Mouse (Mus musculus): Measurements from ENCODE around the gene St6galnac1. TPM values are rescaled to one million over a fixed set of nuclear protein-coding genes. Genes with fewer than 3 reads are reported as not detected.

St6galnac1 gene
- polyA plus RNA-seq, 2 experiments, result not detected

DNA sequence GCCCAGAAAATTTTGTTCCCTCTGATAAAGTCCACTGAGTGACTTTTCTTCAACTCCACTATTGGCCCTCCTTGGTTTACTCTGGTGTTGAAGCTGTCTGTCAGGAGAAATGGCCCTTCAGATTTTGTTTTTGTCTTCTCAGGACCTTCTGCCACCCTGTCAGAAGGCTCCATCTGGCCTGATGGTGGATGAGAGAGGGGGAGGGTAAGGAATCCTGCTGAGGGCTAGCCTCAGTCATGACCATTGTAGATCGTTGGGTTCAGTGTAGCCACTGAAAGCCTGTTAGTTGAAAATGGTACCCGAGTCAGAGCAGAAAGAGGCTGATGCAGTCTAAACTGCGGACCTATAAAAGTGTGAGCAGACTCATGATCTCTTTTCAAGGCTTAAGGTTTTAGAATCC is 49.2 kb downstream of the St6galnac1 start:
- Histone ChIP-seq H3K4me3 (ENCODE audit: insufficient read depth in 1 of 2, low read depth in 2 of 2, low read length in 2 of 2) (no peak overlapping the region), H3K9ac (replicated peaks) (no peak overlapping the region), H3K27ac (no peak overlapping the region), H3K36me3 (replicated peaks; ENCODE audit: control insufficient read depth, insufficient read depth, low read depth) (no peaks in the 10 kb centered on the region), H3K4me2 (ENCODE audit: low read depth) (no peak overlapping the region), H3K4me1 (replicated peaks; ENCODE audit: control insufficient read depth in 2 of 2, insufficient read depth in 2 of 2, low read length in 1 of 2) (no peaks in the 10 kb centered on the region), H3K27me3 (ENCODE audit: control insufficient read depth, insufficient read depth, low read length) (no peaks in the 10 kb centered on the region), H3K9me3 (ENCODE audit: control insufficient read depth, low read length) (no peaks in the 10 kb centered on the region)
- 61% methylated on average over 3 of the region's 3 CpGs for WGBS (ENCODE audit: insufficient replicate concordance)
- no peak for ATAC-seq (ENCODE audit: insufficient read depth)
- TF ChIP-seq CTCF (IDR thresholded peaks at IDR 0.05; ENCODE audit: low read depth) (no peak), EP300 (IDR thresholded peaks at IDR 0.05; ENCODE audit: low read depth) (no peak)
- DNase-seq (ENCODE audit: low read depth in 3 of 3, low spot score in 3 of 3), result no peak

- ATAC-seq (ENCODE audit: insufficient read depth) (no peak), DNase-seq (ENCODE audit: low read depth in 3 of 3, low spot score in 3 of 3) (no peak)
- H3K4me2 ChIP-seq (ENCODE audit: low read depth), result no peak overlapping the region
- H3K4me1 ChIP-seq (replicated peaks; ENCODE audit: control insufficient read depth in 2 of 2, insufficient read depth in 2 of 2, low read length in 1 of 2), result no peaks in the 10 kb centered on the region
- TF ChIP-seq EP300 (IDR thresholded peaks at IDR 0.05; ENCODE audit: low read depth) (no peak), CTCF (IDR thresholded peaks at IDR 0.05; ENCODE audit: low read depth) (no peak)
- H3K27me3 ChIP-seq (ENCODE audit: control insufficient read depth, insufficient read depth, low read length), result no peaks in the 10 kb centered on the region
- no peak overlapping the region for H3K9ac ChIP-seq (replicated peaks)
- no peaks in the 10 kb centered on the region for H3K9me3 ChIP-seq (ENCODE audit: control insufficient read depth, low read length)
- WGBS (ENCODE audit: insufficient replicate concordance), result 32% methylated on average over 27 of the region's 27 CpGs
- H3K27ac ChIP-seq, result no peak overlapping the region
- no peaks in the 10 kb centered on the region for H3K36me3 ChIP-seq (replicated peaks; ENCODE audit: control insufficient read depth, insufficient read depth, low read depth)
- no peak overlapping the region for H3K4me3 ChIP-seq (ENCODE audit: insufficient read depth in 1 of 2, low read depth in 2 of 2, low read length in 2 of 2)
Observed at GRCm38 (mm10) chr11:116725031-116725948, 50.0 kb downstream of the St6galnac1 start.

DNA sequence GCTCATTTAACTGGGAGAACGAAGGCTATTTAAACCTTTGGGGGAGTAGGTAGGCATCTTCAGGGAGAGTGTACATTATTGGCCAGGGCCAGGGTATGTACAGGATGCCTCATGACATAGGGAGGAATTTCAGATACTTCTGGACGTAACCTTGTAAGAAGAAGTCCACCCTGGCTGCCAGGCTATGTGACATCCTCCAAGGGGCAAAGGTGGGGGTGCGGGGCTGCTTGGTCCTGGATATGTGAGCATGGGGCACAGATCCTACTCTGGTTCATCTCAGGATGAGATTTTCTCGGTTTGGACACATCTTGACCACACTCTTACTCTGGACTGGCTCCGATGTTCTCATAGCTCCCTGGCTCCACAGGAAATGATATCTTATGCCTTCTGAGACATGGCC is 52.2 kb downstream of the St6galnac1 start:
- Histone ChIP-seq H3K4me1 (replicated peaks; ENCODE audit: control insufficient read depth in 2 of 2, insufficient read depth in 2 of 2, low read length in 1 of 2) (no peaks in the 10 kb centered on the region), H3K27ac (no peak overlapping the region), H3K27me3 (ENCODE audit: control insufficient read depth, insufficient read depth, low read length) (no peaks in the 10 kb centered on the region), H3K9me3 (ENCODE audit: control insufficient read depth, low read length) (no peaks in the 10 kb centered on the region), H3K9ac (replicated peaks) (no peak overlapping the region), H3K4me3 (ENCODE audit: insufficient read depth in 1 of 2, low read depth in 2 of 2, low read length in 2 of 2) (no peak overlapping the region), H3K4me2 (ENCODE audit: low read depth) (no peak overlapping the region), H3K36me3 (replicated peaks; ENCODE audit: control insufficient read depth, insufficient read depth, low read depth) (no peaks in the 10 kb centered on the region)
- TF ChIP-seq EP300 (IDR thresholded peaks at IDR 0.05; ENCODE audit: low read depth) (no peak), CTCF (IDR thresholded peaks at IDR 0.05; ENCODE audit: low read depth) (no peak)
- no peak for ATAC-seq (ENCODE audit: insufficient read depth)
- 59% methylated on average over 5 of the region's 5 CpGs for WGBS (ENCODE audit: insufficient replicate concordance)
- DNase-seq (ENCODE audit: low read depth in 3 of 3, low spot score in 3 of 3), result no peak

GRCm38 (mm10) chr11:116721548-116722271 is 53.6 kb downstream of the St6galnac1 start:
- H3K27ac ChIP-seq, result no peak overlapping the region
- TF ChIP-seq EP300 (IDR thresholded peaks at IDR 0.05; ENCODE audit: low read depth), result no peak
- TF ChIP-seq CTCF (IDR thresholded peaks at IDR 0.05; ENCODE audit: low read depth), result no peak
- H3K4me3 ChIP-seq (ENCODE audit: insufficient read depth in 1 of 2, low read depth in 2 of 2, low read length in 2 of 2), result no peak overlapping the region
- 51% methylated on average over 9 of the region's 9 CpGs for WGBS (ENCODE audit: insufficient replicate concordance)
- no peaks in the 10 kb centered on the region for H3K9me3 ChIP-seq (ENCODE audit: control insufficient read depth, low read length)
- no peaks in the 10 kb centered on the region for H3K4me1 ChIP-seq (replicated peaks; ENCODE audit: control insufficient read depth in 2 of 2, insufficient read depth in 2 of 2, low read length in 1 of 2)
- no peaks in the 10 kb centered on the region for H3K36me3 ChIP-seq (replicated peaks; ENCODE audit: control insufficient read depth, insufficient read depth, low read depth)
- no peak overlapping the region for H3K9ac ChIP-seq (replicated peaks)
- DNase-seq (ENCODE audit: low read depth in 3 of 3, low spot score in 3 of 3), result no peak
- H3K27me3 ChIP-seq (ENCODE audit: control insufficient read depth, insufficient read depth, low read length), result no peaks in the 10 kb centered on the region
- H3K4me2 ChIP-seq (ENCODE audit: low read depth), result no peak overlapping the region
- no peak for ATAC-seq (ENCODE audit: insufficient read depth)

DNA sequence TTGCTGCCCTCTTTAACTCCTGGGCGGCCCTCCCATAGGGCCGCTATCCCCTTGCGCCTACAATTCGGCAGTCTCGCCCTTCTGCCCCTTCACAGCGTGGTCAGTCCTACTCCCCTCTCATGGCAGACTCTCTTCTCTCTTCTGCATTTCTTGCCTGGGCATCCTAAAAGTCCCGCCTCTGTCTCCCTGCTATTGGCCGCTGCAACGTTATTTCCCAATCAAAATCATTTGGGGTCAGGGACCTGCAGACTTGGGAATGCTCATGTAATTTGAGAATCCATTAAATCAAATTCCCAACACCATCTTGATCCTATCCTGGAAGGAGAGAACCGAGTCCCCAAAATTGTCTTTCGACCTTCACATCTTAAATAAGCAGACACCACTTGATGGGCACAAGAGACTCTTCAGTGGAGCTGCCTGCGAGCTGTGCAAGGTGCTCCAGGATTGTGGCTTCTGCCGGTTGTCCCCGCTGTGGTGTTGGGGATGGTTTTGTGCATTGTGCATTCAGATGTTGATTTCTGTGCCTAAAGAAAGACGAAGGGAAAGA is 54.9 kb downstream of the St6galnac1 start:
- Histone ChIP-seq H3K36me3 (replicated peaks; ENCODE audit: control insufficient read depth, insufficient read depth, low read depth) (no peaks in the 10 kb centered on the region), H3K4me2 (ENCODE audit: low read depth) (no peak overlapping the region), H3K4me1 (replicated peaks; ENCODE audit: control insufficient read depth in 2 of 2, insufficient read depth in 2 of 2, low read length in 1 of 2) (no peaks in the 10 kb centered on the region), H3K27ac (no peak overlapping the region), H3K9ac (replicated peaks) (no peak overlapping the region), H3K27me3 (ENCODE audit: control insufficient read depth, insufficient read depth, low read length) (no peaks in the 10 kb centered on the region), H3K9me3 (ENCODE audit: control insufficient read depth, low read length) (no peaks in the 10 kb centered on the region), H3K4me3 (ENCODE audit: insufficient read depth in 1 of 2, low read depth in 2 of 2, low read length in 2 of 2) (no peak overlapping the region)
- WGBS (ENCODE audit: insufficient replicate concordance), result 74% methylated on average over 15 of the region's 15 CpGs
- ATAC-seq (ENCODE audit: insufficient read depth), result no peak
- TF ChIP-seq EP300 (IDR thresholded peaks at IDR 0.05; ENCODE audit: low read depth) (no peak), CTCF (IDR thresholded peaks at IDR 0.05; ENCODE audit: low read depth) (no peak)
- no peak for DNase-seq (ENCODE audit: low read depth in 3 of 3, low spot score in 3 of 3)

Other genes with a start within 250 kb of the St6galnac1 start
- 23.0 and 24.1 TPM in 2 replicates for gene Sphk1, start 244.6 kb downstream of the St6galnac1 start, polyA plus RNA-seq (2012; rRNA removed)
- 26.8 and 32.2 TPM in 2 replicates for gene Sphk1, start 244.6 kb downstream of the St6galnac1 start, polyA plus RNA-seq (2014; fragmentation: Nextera tagmentation; extraction: Ambion mirVana)
- gene Ube2o, start 194.1 kb downstream of the St6galnac1 start, polyA plus RNA-seq (2012; rRNA removed), result 33.8 and 34.0 TPM in 2 replicates
- gene Ube2o, start 194.1 kb downstream of the St6galnac1 start, polyA plus RNA-seq (2014; fragmentation: Nextera tagmentation; extraction: Ambion mirVana), result 25.9 and 32.3 TPM in 2 replicates
- not detected in 2 replicates for gene Aanat, start 189.1 kb downstream of the St6galnac1 start, polyA plus RNA-seq (2012; rRNA removed)
- gene Aanat, start 189.1 kb downstream of the St6galnac1 start, polyA plus RNA-seq (2014; fragmentation: Nextera tagmentation; extraction: Ambion mirVana), result not detected in 2 replicates
- 8.3 and 11.1 TPM in 2 replicates for gene Rhbdf2, start 148.5 kb downstream of the St6galnac1 start, polyA plus RNA-seq (2012; rRNA removed)
- gene Rhbdf2, start 148.5 kb downstream of the St6galnac1 start, polyA plus RNA-seq (2014; fragmentation: Nextera tagmentation; extraction: Ambion mirVana), result 3.8 and 5.2 TPM in 2 replicates
- 0.11 and 0.14 TPM in 2 replicates for gene Prcd, start 122.0 kb downstream of the St6galnac1 start, polyA plus RNA-seq (2012; rRNA removed)
- gene Prcd, start 122.0 kb downstream of the St6galnac1 start, polyA plus RNA-seq (2014; fragmentation: Nextera tagmentation; extraction: Ambion mirVana), result 0.19 and 0.20 TPM in 2 replicates
- 0.41 and 0.64 TPM in 2 replicates for gene Cygb, start 121.2 kb downstream of the St6galnac1 start, polyA plus RNA-seq (2012; rRNA removed)
- 0.44 and 0.81 TPM in 2 replicates for gene Cygb, start 121.2 kb downstream of the St6galnac1 start, polyA plus RNA-seq (2014; fragmentation: Nextera tagmentation; extraction: Ambion mirVana)
- gene Mxra7, start 52.5 kb upstream of the St6galnac1 start, polyA plus RNA-seq (2012; rRNA removed), result 0.71 and 1.3 TPM in 2 replicates
- gene Mxra7, start 52.5 kb upstream of the St6galnac1 start, polyA plus RNA-seq (2014; fragmentation: Nextera tagmentation; extraction: Ambion mirVana), result 1.1 TPM in 2 replicates
- gene Mettl23, start 67.8 kb upstream of the St6galnac1 start, polyA plus RNA-seq (2012; rRNA removed), result 12.9 and 17.5 TPM in 2 replicates
- 37.1 and 41.0 TPM in 2 replicates for gene Mettl23, start 67.8 kb upstream of the St6galnac1 start, polyA plus RNA-seq (2014; fragmentation: Nextera tagmentation; extraction: Ambion mirVana)
- gene Jmjd6, start 67.9 kb upstream of the St6galnac1 start, polyA plus RNA-seq (2012; rRNA removed), result 10.7 and 14.8 TPM in 2 replicates
- gene Jmjd6, start 67.9 kb upstream of the St6galnac1 start, polyA plus RNA-seq (2014; fragmentation: Nextera tagmentation; extraction: Ambion mirVana), result 22.4 and 24.7 TPM in 2 replicates
- 5.3 and 5.6 TPM in 2 replicates for gene Mfsd11, start 76.9 kb upstream of the St6galnac1 start, polyA plus RNA-seq (2012; rRNA removed)
- 7.4 and 10.2 TPM in 2 replicates for gene Mfsd11, start 76.9 kb upstream of the St6galnac1 start, polyA plus RNA-seq (2014; fragmentation: Nextera tagmentation; extraction: Ambion mirVana)
- gene Srsf2, start 77.6 kb upstream of the St6galnac1 start, polyA plus RNA-seq (2012; rRNA removed), result 231 and 334 TPM in 2 replicates
- gene Srsf2, start 77.6 kb upstream of the St6galnac1 start, polyA plus RNA-seq (2014; fragmentation: Nextera tagmentation; extraction: Ambion mirVana), result 426 and 459 TPM in 2 replicates
- gene Mgat5b, start 143.4 kb upstream of the St6galnac1 start, polyA plus RNA-seq (2012; rRNA removed), result 0.16 TPM in 1 of 2 replicates, not detected in the other
- gene Mgat5b, start 143.4 kb upstream of the St6galnac1 start, polyA plus RNA-seq (2014; fragmentation: Nextera tagmentation; extraction: Ambion mirVana), result not detected in 2 replicates

Measured in liver, embryonic 14.5 days (tissue).